Mouse (Mus musculus) small intestine, adult 2 months (tissue): Measurements from ENCODE around the gene Uggt2.

Experiments used
- CTCF ChIP-seq: fragments of 200-500 bp; IDR thresholded peaks from 2 replicates; pipeline ENCODE4 v1.5.1; 2012; ENCODE audit warnings: low read depth, mild to moderate bottlenecking, control low read depth, inconsistent platforms, low read length, moderate library complexity, mixed read lengths; ENCODE audit not compliant: insufficient replicate concordance, insufficient read length; ENCODE audit errors: extremely low read depth
- POLR2A ChIP-seq: fragments of 200-500 bp; IDR thresholded peaks from 2 replicates; pipeline ENCODE4 v1.6.1; 2012; ENCODE audit warnings: low read depth, mild to moderate bottlenecking, control low read depth, inconsistent platforms, low read length, moderate library complexity

DNA sequence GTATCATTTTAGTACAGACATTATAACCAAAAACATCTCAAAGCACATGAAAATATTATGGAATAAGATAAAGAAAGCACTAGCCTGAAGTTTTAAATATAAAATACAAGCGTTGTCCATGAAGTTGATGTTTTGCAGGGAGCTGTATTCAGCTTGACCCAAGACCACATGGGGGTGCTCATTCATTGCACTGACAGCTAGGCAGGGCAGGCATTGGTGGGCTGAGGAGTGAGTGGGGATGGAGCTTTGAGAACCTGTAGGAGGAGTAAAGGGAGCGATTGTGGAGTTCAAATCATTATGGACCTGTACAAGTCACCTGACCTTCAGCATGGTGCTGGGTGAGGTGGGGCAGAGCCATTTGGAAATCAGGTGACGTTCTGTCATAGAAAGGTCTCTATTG lies 24.8 kb upstream of the Uggt2 start:
- TF ChIP-seq CTCF (no peak), POLR2A (no peak)
